Mouse (Mus musculus) kidney, adult 2 months (tissue): ENCODE measurements around the gene Mcat.

ENCODE experiments used
- CTCF ChIP-seq: fragments of 200-500 bp; conservative IDR thresholded peaks from 2 replicates; pipeline ENCODE4 v1.5.1; 2011; ENCODE audit warnings: low read depth, mild to moderate bottlenecking, control low read depth, low read length, moderate library complexity, mixed read lengths; ENCODE audit not compliant: insufficient read depth, insufficient read length
- POLR2A ChIP-seq: fragments of 200-500 bp; IDR thresholded peaks from one replicate; pipeline ENCODE4 v1.6.1; 2011; ENCODE audit warnings: low read depth, low read length, control low read depth

DNA sequence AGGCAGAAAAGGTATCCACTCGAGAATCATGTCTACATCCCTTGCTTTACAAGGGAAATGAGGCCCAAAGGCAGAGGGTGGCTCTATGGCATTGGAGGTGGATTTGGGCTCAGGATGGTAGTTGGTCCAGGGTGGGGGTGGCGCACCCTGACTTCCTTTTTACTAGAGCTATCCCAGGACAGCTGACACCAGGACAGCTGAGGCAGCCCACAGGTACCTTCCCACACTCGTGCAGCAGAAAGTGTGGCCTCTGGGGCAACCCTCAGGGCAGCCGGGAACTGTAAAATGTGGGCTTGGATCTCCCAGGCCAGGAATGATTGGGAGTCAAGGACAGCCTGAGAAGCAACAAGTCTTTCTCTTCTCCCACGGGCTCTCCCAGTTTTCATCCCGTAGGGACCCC lies 28.2 kb upstream of the Mcat start:
- TF ChIP-seq CTCF (no peak), POLR2A (no peak)
